Mouse (Mus musculus) neural tube, embryonic 13.5 days (tissue): Measurements from ENCODE around the gene Pxmp4. TPM values are rescaled to one million over a fixed set of nuclear protein-coding genes. Genes with fewer than 3 reads are reported as not detected.

Experiments
- ATAC-seq: fragments of 200-750 bp; cut with Nextera tagmentation; 2 replicates; pipeline ENCODE4 v1.8.0; 2017; ENCODE audit warnings: low read depth, mild to moderate bottlenecking, moderate TSS enrichment, moderate library complexity
- H3K27ac ChIP-seq: fragments of 300-500 bp; sonication (generic); replicated peaks from 2 replicates; pipeline ENCODE4 v1.5.1; 2015; ENCODE audit warnings: moderate library complexity, mild to moderate bottlenecking, inconsistent platforms
- H3K27me3 ChIP-seq: fragments of 300-500 bp; sonication (generic); 2 replicates; pipeline ENCODE4 v1.6.1; 2015; ENCODE audit warnings: mild to moderate bottlenecking, inconsistent platforms
- H3K36me3 ChIP-seq: fragments of 300-500 bp; sonication (generic); 2 replicates; pipeline ENCODE4 v1.6.1; 2015; ENCODE audit warnings: mild to moderate bottlenecking, inconsistent platforms
- H3K4me1 ChIP-seq: fragments of 300-500 bp; sonication (generic); replicated peaks from 2 replicates; pipeline ENCODE4 v1.6.1; 2015; ENCODE audit warnings: inconsistent platforms
- H3K4me2 ChIP-seq: fragments of 300-500 bp; sonication (generic); 2 replicates; pipeline ENCODE4 v1.6.1; 2015; ENCODE audit warnings: inconsistent platforms, mild to moderate bottlenecking, moderate library complexity
- H3K4me3 ChIP-seq: fragments of 300-500 bp; sonication (generic); 2 replicates; pipeline ENCODE4 v1.5.1; 2015; ENCODE audit warnings: mild to moderate bottlenecking, inconsistent platforms
- H3K9ac ChIP-seq: fragments of 300-500 bp; sonication (generic); 2 replicates; pipeline ENCODE4 v1.6.1; 2015; ENCODE audit warnings: moderate library complexity, mild to moderate bottlenecking, inconsistent platforms
- H3K9me3 ChIP-seq: fragments of 300-500 bp; sonication (generic); 2 replicates; pipeline ENCODE4 v1.6.1; 2016; ENCODE audit warnings: inconsistent platforms
- WGBS: fragments of 180-500 bp; shearing (Covaris S2); methylation state at CpG from one replicate; pipeline ENCODE4 v1.1.7; 2015; 5-methylcytosine and 5-hydroxymethylcytosine counted together
- polyA plus RNA-seq: library from polyadenylated mRNA; unstranded; fragments of >200 nt; fragmentation: Nextera tagmentation; extraction: Ambion mirVana; gene quantifications from 2 replicates; pipeline ENCODE4 v1.2.1, GENCODE M21; 2015

Pxmp4 gene
- polyA plus RNA-seq, 1 experiment from 2014 or later = 16.1 TPM

GRCm38 (mm10) chr2:154604156-154604555, 648 bp upstream of the Pxmp4 start:
- ATAC-seq = no peak
- H3K27ac ChIP-seq = no peak overlapping the region
- H3K4me2 ChIP-seq = peak overlapping the region; percentile 74
- peaks cover 17% of the 10 kb centered on the region for H3K4me1 ChIP-seq
- peaks cover 10% of the 10 kb centered on the region for H3K27me3 ChIP-seq
- 37% methylated on average over 7 of the region's 7 CpGs for WGBS
- H3K9me3 ChIP-seq = no peaks in the 10 kb centered on the region
- H3K9ac ChIP-seq = 0 out of 2 replicates have a peak overlapping the region, but pooled peaks have one; percentile 47
- peak overlapping the region; percentile 57 for H3K4me3 ChIP-seq
- H3K36me3 ChIP-seq = no peaks in the 10 kb centered on the region

- no peak; the same call in 1 of the 2 replicates for ATAC-seq
- peak overlapping the region; percentile 53; the same call in 1 of the 2 replicates for H3K27ac ChIP-seq
- 18% methylated on average over 22 of the region's 22 CpGs for WGBS
- peak overlapping the region; percentile 74 for H3K4me2 ChIP-seq
- H3K9ac ChIP-seq = peak overlapping the region; percentile 80
- H3K27me3 ChIP-seq = peaks cover 6% of the 10 kb centered on the region; the same call in 1 of the 2 replicates
- no peaks in the 10 kb centered on the region for H3K9me3 ChIP-seq
- H3K4me1 ChIP-seq = peaks cover 17% of the 10 kb centered on the region
- H3K36me3 ChIP-seq = no peaks in the 10 kb centered on the region
- peak overlapping the region; percentile 57 for H3K4me3 ChIP-seq
These were observed 386 bp downstream of the Pxmp4 start for GRCm38 (mm10) chr2:154603007-154603637.

DNA sequence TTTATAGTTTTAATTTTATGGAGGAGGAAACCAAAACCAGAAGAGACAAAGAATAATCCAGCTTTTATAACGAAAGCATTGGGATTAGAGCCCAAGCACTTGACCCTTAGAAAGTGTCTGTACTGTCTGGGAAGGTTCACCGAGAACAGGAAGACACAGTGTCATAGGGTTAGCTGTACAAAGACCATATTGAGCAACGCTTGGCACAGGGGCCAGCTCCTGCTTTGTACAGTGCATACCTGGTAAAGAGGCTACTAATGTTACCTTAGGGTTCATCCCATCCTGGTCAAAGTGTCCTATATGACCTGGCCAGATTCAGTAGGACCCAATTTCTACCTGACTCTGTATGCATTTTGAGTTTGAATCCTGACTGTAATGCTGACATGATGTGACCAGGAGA, 2.2 kb downstream of the Pxmp4 start:
- Histone ChIP-seq H3K27me3 (0 out of 2 replicates have a peak, but pooled peaks cover 6% of the 10 kb centered on the region), H3K9ac (no peak overlapping the region), H3K4me1 (peaks cover 17% of the 10 kb centered on the region), H3K9me3 (no peaks in the 10 kb centered on the region), H3K4me2 (no peak overlapping the region), H3K27ac (no peak overlapping the region), H3K4me3 (no peak overlapping the region), H3K36me3 (no peaks in the 10 kb centered on the region)
- WGBS = 78% methylated on average over 3 of the region's 3 CpGs
- ATAC-seq = no peak

DNA sequence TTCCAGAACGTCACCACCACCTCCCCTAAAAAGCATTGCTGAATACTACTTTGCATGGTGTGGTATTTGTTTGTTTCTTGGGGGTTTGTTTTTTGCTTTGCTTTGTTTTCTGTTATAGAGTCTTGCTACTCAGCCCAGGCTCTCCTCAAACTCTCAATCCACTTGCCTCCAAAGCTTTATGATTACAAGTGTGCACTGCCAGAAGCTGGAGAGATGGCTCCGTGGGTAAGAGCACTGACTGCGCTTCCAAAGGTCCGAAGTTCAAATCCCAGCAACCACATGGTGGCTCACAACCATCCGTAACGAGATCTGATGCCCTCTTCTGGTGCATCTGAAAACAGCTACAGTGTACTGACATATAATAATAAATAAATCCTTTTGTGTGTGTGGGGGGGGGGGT, 2.9 kb downstream of the Pxmp4 start:
- H3K27me3 ChIP-seq = 0 out of 2 replicates have a peak, but pooled peaks cover 2% of the 10 kb centered on the region
- H3K4me3 ChIP-seq = no peak overlapping the region
- H3K27ac ChIP-seq = no peak overlapping the region
- no peak for ATAC-seq
- H3K4me2 ChIP-seq = no peak overlapping the region
- H3K4me1 ChIP-seq = peaks cover 17% of the 10 kb centered on the region
- no peaks in the 10 kb centered on the region; the same call in 1 of the 2 replicates for H3K36me3 ChIP-seq
- no peak overlapping the region for H3K9ac ChIP-seq
- no peaks in the 10 kb centered on the region for H3K9me3 ChIP-seq
- 79% methylated on average over 6 of the region's 6 CpGs for WGBS

- Histone ChIP-seq H3K4me2 (no peak overlapping the region), H3K27me3 (no peaks in the 10 kb centered on the region), H3K36me3 (peaks cover 14% of the 10 kb centered on the region), H3K9ac (no peak overlapping the region), H3K9me3 (no peaks in the 10 kb centered on the region), H3K4me1 (peaks cover under 1% of the 10 kb centered on the region; the same call in 1 of the 2 replicates), H3K27ac (no peak overlapping the region), H3K4me3 (no peak overlapping the region)
- 88% methylated on average over 3 of the region's 3 CpGs for WGBS
- ATAC-seq = no peak
These were observed 6.1 kb downstream of the Pxmp4 start for GRCm38 (mm10) chr2:154597399-154597798.

DNA sequence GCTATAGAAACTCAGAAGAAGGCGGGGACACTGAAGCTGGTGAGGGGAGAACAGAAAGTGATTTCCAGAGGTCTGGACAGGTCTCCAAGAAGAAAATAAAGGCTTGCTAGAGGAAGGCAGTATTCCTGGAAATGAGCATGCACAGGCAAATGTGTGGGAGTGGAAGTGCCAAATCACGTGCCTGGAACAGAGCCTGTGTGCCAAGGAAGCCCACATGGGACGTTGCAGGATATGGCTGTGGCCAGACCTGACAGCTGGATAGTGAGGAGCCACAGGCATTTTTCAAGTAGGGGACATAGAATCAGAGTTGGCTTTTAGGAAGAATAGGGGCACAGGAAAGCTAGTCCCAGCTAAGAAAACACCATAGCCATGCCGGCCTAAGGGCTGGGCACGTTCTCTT, 7.7 kb downstream of the Pxmp4 start:
- Histone ChIP-seq H3K4me2 (no peak overlapping the region), H3K27me3 (no peaks in the 10 kb centered on the region), H3K36me3 (peaks cover 14% of the 10 kb centered on the region), H3K9ac (no peak overlapping the region), H3K4me1 (no peaks in the 10 kb centered on the region), H3K27ac (no peak overlapping the region), H3K9me3 (no peaks in the 10 kb centered on the region), H3K4me3 (no peak overlapping the region)
- 82% methylated on average over 5 of the region's 5 CpGs for WGBS
- ATAC-seq = no peak

DNA sequence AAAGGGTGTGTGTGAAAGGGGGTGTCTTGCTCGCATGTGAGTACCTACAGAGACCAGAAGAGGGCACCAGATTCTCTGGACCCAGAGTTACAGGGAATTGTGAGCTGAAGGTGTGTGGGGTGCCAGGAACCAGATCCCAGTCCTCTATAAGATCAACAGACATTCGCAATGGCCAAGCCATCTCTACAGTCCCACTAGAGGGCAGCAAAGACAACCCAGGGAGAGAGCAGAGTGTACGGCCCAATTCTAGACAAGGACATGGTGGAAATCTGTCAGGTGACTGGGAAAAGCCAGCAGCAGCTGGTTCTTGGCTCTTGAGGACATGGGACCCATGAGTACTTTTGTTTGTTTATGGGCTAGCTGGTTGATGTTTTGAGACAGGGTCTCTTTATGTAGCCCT, 10.5 kb downstream of the Pxmp4 start:
- no peaks in the 10 kb centered on the region for H3K4me1 ChIP-seq
- H3K9ac ChIP-seq = no peak overlapping the region
- H3K4me2 ChIP-seq = no peak overlapping the region
- H3K27ac ChIP-seq = no peak overlapping the region
- no peaks in the 10 kb centered on the region for H3K27me3 ChIP-seq
- no peaks in the 10 kb centered on the region for H3K9me3 ChIP-seq
- peaks cover 14% of the 10 kb centered on the region for H3K36me3 ChIP-seq
- no peak for ATAC-seq
- no peak overlapping the region for H3K4me3 ChIP-seq
- 89% methylated on average over 3 of the region's 3 CpGs for WGBS

DNA sequence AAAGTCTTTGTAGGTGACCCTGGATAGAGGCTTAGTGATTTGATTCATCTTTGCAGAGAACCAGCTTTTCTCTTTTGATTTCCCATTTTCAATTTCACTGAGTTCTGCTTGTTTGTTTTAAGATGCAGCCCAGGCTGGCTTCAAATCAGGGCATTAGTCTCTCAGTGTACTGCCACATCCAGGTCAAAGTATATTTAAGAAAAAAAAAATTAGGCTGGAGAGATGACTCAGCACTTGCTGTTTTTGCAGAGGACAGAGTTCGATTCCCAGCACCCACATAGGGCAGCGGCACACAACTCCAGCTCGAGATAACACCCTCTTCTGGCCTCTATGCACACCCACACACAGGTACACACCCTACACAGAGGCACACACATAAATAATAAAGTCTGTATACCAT, 12.3 kb downstream of the Pxmp4 start:
- H3K36me3 ChIP-seq = peaks cover 21% of the 10 kb centered on the region
- 89% methylated on average over 3 of the region's 3 CpGs for WGBS
- ATAC-seq = no peak
- no peaks in the 10 kb centered on the region for H3K4me1 ChIP-seq
- no peak overlapping the region for H3K4me2 ChIP-seq
- no peak overlapping the region for H3K9ac ChIP-seq
- H3K4me3 ChIP-seq = no peak overlapping the region
- H3K9me3 ChIP-seq = no peaks in the 10 kb centered on the region
- no peak overlapping the region for H3K27ac ChIP-seq
- H3K27me3 ChIP-seq = no peaks in the 10 kb centered on the region

DNA sequence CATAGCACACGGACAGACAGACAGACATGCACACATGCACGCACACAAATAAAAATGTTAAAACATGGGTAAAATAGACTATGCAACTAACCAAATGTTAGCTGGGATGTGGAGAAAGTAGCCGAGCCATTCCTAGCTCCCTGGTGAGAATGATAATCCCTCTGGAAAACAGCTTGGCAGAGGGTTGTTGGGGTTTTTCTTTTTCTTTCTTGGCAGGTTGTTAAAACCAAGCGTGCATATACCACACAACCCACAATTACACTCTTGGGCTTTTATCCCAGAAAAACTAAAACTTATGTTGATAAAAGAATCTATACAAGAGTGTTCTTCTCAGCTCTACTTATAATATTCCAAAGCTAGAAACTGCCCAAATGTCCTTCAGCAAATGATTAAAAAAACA, 14.5 kb downstream of the Pxmp4 start:
- Histone ChIP-seq H3K36me3 (peaks cover 13% of the 10 kb centered on the region), H3K4me1 (peaks cover 18% of the 10 kb centered on the region)
- 85% methylated on average over 4 of the region's 4 CpGs for WGBS

DNA sequence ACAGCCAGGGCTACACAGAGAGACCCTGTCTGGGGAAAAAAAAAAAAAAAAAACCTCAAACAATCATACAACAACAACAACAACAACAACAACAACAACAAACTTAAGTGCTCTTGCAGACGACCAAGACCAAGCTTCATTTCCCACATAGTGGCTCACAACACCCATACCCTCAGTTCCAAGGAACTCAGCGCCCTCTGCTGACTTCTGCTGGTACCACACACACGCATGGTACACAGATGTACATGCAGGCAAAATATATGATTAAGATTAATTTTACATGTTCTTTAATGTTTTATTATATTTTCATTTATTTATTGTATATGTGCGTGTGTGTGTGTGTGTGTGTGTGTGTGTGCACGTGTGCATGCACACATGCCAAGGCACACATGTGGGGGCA, 17.1 kb downstream of the Pxmp4 start:
- Histone ChIP-seq H3K4me2 (no peak overlapping the region), H3K4me3 (no peak overlapping the region), H3K36me3 (peaks cover 7% of the 10 kb centered on the region), H3K4me1 (peaks cover 23% of the 10 kb centered on the region), H3K27me3 (no peaks in the 10 kb centered on the region), H3K9me3 (no peaks in the 10 kb centered on the region), H3K27ac (no peak overlapping the region), H3K9ac (no peak overlapping the region)
- ATAC-seq = no peak
- WGBS = 69% methylated on average over 5 of the region's 5 CpGs

More for the DNA sequence above, 14.5 kb downstream of the Pxmp4 start:
- no peaks in the 10 kb centered on the region for H3K27me3 ChIP-seq
- no peak overlapping the region for H3K9ac ChIP-seq
- no peaks in the 10 kb centered on the region for H3K9me3 ChIP-seq
- no peak overlapping the region for H3K4me3 ChIP-seq
- H3K4me2 ChIP-seq = no peak overlapping the region
- no peak overlapping the region for H3K27ac ChIP-seq
- ATAC-seq = no peak

DNA sequence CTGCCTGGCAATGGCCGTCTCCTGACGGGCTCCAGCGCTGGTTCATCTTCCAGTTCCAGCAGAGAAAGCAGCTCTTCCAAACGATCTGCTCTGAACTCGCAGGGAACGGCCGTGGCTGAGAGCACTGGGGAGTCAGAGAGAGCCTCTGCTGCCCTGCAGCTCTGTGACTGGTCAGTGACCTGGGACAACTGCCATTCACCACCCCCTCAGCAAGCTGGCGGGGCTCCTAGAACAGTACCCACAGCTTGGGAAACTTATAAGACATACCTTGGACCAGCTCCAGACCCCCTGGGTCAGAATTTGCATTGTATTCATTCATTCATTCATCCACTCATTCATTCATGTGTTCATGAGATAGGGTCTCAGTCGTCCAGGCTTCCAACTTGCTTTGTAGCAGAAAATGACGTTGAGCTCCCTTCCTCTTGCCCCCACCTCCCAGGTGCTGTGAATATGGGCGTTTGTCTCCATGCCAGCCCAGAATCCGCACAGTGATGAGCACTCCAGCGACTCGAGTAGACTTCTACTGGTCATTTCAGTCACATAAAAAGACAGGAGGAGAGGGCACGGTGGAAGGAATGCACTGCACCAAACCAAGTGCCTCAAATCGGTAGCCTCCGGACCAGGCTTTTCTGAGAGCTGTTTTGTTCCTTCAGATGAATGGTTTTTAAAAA, 18.4 kb downstream of the Pxmp4 start:
- no peak; the same call in 1 of the 2 replicates for ATAC-seq
- H3K9me3 ChIP-seq = no peaks in the 10 kb centered on the region
- peaks cover 7% of the 10 kb centered on the region for H3K36me3 ChIP-seq
- peak overlapping the region; percentile 61; the same call in 1 of the 2 replicates for H3K27ac ChIP-seq
- H3K4me1 ChIP-seq = peaks cover 23% of the 10 kb centered on the region
- 58% methylated on average over 17 of the region's 17 CpGs for WGBS
- H3K27me3 ChIP-seq = no peaks in the 10 kb centered on the region
- 0 out of 2 replicates have a peak overlapping the region, but pooled peaks have one; percentile 12 for H3K9ac ChIP-seq
- H3K4me2 ChIP-seq = no peak overlapping the region
- no peak overlapping the region for H3K4me3 ChIP-seq
